Mouse (Mus musculus) olfactory bulb, adult 2 months (tissue): Measurements from ENCODE around the gene Arfgef2.

Experiments
- CTCF ChIP-seq: fragments of 200-500 bp; IDR thresholded peaks from 2 replicates; pipeline ENCODE4 v1.5.1; 2012; ENCODE audit warnings: low read depth, mild to moderate bottlenecking, low read length, moderate library complexity; ENCODE audit not compliant: insufficient read depth
- POLR2A ChIP-seq: fragments of 200-500 bp; IDR thresholded peaks from 2 replicates; pipeline ENCODE4 v1.6.1; 2012; ENCODE audit warnings: mild to moderate bottlenecking, low read depth, low read length, moderate library complexity; ENCODE audit not compliant: insufficient read depth

DNA sequence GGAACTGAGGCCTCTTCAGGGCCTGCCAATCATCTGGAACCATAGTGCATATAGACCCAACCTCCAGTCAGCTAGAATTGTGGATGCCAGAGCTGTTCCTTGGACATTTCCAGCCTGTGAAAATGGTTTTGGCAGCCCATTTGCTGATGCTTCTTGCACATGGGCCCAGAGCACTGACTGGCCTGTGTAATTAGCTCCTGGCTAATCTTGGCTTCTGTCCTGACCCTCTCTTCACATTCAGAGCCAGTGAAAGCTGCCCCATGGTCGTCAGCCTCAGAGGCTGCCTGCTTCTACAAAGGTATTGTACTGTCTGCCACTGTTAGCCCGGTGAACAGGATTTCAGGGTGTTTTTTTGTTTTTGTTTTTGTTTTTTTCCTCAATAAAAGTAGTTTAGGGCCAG is 17.5 kb downstream of the Arfgef2 start:
- TF ChIP-seq POLR2A, result no peak
- TF ChIP-seq CTCF, result no peak
